Mouse (Mus musculus) spleen, adult 12 weeks (tissue): Measurements from ENCODE around the gene Cenpp.

Experiments
- DNase-seq: peaks from one replicate; pipeline ENCODE4 v3.0.0; 2022; ENCODE audit warnings: low spot score

Gene Cenpp

DNA sequence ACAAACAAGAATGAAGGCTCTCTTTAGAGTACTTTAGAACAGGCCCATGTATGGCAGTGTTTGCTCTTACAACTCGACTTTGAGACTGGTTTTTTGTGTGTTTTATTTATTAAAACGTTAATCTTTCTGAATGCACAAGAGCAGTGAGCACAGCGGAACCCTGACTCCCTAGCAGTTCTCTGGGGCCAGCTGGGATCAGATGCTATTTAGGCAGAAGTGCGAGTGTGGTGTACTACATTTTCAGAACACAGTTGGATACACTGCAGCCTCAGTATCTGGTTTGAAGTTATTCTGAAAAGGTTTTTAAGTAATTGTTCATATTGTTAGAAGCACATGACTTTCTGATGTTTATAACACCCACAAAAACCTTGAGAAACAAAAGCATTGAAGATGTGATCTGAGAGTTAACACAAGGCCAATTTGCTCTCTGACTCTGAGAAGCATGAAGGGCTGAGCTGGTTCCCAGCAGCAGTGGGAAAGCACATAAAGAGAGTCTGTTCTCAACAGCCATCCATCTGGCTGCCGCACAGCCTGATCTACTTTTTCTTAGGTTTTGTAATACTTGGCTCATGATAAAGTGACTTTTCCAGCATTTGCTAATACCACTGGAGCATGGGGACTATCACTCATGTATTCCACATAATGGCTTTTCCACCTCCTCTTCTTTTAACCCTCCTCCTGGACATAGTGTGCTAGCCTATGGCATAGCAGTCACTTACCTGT, 191.7 kb downstream of the Cenpp start:
- DNase-seq = no peak

DNA sequence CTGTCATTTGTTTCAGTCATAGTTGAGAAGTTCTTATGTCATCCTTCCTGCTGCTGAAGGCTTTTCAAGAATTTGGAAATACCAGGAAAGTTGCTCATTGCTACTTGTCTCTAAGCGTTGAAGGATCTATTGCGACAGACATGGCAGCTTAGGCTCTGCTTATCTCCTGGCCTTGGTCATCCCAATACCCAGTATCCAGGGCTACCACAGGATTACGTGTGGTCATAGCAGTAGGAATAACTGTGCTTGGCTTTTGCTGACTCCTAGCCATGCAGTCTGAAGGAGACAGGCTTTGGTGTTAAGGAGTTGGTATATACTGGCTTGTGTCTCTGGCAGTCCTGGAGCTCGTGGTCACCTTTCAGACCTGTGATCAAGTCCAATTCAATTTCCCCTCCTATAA, 192.3 kb downstream of the Cenpp start:
- DNase-seq = no peak

DNA sequence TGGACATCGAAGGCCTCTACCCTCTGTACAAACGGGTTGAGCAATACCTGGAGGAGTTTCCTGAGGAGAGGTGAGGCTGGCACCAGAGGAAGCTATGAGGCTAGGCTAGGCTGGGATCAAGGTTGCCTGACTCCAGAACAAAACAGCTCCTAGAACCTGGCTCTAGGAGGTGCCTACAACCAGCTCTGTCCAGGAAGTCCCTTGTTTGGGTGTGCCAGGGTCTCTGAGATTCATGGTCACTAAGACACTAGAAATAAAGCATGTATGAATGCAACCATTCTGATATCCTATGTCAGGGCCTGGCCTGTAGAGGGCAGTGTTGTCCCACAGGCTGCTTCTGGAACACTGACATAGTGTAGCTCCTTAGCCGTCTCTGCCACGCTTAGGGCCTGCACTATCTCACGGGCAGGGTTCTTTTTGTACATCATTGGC, 203.3 kb downstream of the Cenpp start:
- DNase-seq = peak; percentile 35

DNA sequence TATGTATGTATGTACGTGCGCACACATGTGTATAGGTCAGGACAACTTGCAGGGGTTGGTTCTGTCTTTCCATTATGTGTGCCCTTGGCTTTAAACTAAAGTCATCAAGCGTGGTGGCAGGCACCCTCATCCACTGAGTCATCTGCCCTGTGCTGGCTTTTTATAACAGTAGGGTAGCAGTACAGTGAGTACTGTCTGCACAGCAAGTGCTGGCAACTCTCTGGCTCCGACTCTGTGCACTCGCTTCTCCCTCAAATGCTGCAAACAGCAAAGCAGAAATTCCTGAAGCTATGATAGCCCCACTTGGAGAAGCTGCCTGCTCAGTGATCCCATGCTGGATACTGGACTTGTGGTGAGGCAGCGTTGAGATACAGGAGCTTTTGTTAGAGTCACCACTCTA, 208.1 kb downstream of the Cenpp start:
- DNase-seq = no peak

DNA sequence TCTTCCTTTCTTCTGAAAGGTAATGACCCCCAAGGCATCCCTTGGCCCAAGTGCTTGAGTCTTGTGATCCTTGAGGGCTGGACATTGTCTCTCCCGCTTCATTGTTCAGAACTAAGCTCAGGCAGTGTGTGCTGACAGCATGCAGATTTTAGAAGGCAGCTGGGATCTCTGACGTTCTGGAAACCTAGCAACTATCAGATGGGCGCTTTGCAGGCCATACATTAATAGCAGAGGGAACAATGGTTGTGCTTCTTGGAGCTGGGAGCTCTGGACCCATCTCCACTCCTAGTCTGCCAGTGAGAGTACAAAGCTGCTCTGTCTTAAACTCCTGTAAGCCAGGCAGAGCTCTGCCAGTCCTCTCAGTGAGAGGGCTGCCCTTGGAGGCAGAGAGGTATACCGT, 216.4 kb downstream of the Cenpp start:
- no peak for DNase-seq

DNA sequence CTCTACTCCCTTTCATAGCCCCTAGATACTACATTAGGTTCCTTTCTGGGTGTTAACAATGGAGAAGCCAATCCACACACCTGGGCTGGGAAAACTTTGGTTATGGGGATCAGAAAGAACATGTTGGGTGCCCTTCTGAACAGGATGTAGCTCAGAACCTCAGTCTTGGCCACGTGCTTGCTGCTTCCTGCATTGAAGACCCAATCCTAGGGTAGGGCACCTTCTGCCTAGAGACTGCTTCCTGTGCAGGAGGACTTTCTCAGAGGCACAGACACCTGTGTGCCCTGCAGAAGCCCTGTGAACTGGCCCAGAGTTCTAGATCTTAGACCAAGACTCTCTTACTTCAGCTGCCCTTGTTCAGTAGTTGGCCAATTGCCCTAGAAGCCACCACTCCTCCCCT, 216.8 kb downstream of the Cenpp start:
- DNase-seq = no peak

DNA sequence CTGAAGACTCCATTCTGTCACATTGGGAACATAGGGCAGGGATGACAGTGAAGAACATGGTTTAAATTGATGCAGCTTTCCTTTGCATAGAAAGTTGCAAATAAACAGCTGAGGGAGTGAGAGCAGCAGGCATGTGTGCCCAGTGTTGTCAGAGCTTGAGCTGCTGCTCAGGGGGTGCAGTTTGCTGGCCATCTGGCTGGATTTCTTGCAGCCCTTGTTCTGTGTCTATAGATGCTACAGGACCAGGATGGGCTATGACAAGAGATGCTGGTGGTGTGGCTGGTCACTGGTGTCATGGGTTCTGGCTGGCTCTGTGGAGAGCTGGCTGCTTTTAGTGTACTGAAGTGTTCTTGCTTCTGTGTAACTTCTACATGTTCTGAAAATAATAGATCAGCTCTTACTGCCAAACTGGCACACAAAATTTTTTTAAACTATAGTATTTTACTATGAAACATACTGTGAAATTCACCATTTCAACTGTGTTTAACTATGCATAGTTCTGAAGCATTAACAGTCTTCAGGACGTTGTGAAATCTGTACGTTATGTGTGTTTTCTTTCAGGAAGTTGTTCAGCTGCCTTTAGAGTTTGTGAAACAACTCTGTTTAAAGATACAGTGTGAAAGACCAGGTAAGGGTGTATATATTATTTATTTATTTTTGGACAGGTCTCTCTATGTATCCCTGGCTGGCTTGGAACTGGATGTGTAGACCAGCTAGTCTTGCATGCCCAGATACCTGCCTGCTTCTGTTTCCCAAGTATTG, 219.1 kb downstream of the Cenpp start:
- DNase-seq = no peak

DNA sequence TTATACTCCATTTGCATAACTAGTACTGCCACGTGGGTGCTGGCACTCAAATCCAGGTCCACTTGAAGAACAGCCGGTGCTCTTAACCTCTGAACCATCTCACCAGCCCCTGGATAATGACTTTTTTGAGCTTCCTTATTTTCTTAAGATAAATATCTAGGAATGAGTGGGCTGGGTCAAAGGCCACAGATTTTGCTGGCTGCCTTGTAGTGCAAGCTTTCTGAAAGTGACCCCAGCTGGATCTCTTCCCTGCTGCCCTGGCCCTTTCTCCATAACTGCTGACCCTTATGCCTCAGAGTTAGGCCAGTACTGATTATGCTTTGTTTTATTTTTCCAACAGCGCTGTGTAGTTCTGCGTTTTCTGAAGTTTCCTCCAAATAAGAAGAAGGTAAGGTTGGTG, 222.1 kb downstream of the Cenpp start:
- DNase-seq = no peak

DNA sequence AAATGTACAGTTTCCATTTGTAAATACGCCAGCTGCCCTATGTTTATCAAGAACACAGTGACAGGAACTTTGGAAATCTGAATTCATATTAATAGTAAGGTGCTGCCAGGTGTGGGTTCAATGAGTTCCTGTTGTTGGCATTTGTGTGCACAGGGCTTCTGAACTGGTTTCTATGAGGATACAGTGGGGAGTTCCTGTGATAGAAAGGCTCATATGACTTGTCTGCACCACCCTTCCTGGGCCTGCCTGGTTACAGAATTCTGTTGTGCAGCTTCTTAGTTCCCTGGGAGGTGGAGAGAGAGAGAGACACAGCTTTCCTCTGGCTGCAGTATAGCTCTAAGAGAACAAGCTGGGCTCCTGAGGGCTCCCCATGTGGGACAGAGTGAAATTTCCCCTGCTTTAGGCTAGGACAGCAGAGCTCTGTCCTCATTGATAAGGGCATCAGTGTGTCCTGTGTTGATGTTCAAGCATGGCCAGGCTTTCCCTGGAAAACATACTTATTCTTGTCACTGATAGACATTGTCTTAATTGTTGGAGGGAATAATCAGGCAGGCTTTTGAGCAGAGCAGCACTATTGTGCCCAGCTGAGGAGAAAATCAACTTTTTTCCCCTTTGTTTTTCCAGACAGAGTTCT, 224.4 kb downstream of the Cenpp start:
- no peak for DNase-seq

DNA sequence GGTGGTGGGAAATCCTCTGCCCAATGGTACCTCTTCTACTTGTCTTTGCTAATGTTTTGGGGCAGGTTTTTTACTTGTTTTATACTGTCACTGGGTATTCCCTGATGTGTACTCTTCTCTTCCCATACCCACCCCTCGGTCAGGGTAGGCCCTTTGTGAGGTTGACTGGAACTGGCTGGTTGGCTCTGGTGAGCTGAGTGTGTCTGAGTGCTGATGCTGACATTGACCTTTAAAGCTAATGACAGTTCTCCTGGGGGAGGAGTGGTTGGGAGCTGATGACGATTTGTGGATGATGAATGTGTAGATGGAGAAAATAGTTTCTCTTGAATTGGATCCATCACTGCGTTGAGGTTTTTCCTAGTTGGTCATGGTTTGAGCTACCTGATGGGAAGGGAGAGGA, 225.8 kb downstream of the Cenpp start:
- DNase-seq = no peak

DNA sequence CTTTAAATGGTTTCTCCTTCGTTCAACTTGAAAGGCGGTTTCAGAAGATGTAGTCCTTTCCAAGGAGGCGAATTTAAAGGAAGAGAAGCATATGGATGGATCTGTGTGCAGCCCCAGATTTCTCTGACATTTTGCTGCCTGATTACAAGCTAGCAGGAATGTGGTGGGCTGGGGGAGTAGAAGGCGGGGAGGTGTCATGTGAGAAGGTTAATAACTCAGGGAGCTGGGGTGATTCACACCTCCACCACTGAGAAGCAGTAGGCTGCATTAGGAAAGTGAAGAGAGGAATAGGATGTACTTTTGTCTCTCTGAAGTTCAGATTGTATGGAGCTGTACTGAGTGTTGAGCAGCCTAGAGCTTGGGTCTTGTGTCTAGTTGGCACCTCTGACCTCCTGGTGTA, 230.6 kb downstream of the Cenpp start:
- no peak for DNase-seq

DNA sequence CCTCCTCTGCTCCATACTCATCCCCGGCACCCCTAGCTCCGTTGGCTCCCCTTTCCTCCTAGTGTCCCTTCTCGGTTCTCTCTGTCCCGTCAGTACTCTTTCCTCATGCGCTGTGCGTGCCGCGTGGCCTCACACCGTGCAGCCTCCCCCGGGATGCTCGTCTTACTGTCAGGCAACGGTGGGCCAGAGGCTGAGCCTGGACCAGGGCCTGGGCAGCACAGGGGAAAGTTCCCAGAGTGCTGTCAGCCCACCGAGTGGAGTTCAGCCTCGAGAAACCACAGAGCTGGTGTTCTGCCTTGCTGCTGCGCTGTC, 231.0 kb downstream of the Cenpp start:
- no peak for DNase-seq

DNA sequence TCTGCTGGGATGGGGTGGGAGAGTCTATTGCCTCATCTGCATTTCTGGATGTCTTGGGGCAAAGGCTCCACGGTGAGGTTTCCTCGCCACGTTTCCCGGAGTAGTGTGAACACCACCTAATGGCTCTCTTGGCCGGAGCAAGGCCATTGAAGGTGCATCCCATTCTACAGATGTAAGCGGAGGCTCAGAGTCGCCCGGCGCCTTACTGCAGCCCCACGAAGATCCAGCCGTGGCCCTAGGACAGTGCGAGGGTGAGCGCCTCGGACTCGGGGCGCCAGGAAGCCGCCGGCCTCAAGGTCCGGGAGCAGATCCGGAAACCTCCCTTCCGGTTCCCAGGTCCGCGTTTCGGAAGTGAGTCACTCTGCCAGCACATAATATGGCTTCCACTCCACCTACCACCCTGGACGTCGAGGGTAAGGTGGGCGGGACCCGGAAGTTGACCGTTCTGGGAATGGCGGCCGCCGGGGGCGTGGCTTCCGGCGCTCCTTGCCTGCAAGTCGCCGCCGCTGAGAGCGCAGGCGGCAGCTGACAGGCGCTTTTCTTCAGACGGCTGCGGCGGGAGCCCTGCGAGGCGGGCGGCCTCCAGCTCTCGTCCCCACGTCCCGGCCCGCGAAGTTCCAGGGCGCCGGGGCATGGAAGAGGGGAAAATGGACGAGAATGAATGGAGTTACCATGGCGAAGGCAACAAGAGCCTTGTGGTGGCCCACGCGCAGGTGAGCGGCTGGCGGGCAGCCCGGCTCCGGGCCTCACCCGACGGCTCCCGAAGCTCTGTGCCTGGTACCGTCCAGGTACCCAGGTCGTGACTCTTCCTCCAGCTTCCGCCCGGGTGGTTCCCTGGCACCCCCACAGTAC, 231.6 kb downstream of the Cenpp start, which contains the start of gene Ippk:
Ippk (plus strand) TSS at position 496 of the 852 bp plus-strand sequence.
- DNase-seq = peak; percentile 95
